Mouse (Mus musculus): ENCODE data around the gene Maml3. TPM values are rescaled to one million over a fixed set of nuclear protein-coding genes. Genes with fewer than 3 reads are reported as not detected.

Maml3 gene
- polyA plus RNA-seq, 1 experiment from 2014 or later = 3.6 TPM

- peak; percentile 85 for DNase-seq (ENCODE audit: low spot score)
- Histone ChIP-seq H3K27me3 (ENCODE audit: insufficient read depth, poor library complexity, severe bottlenecking) (no peaks in the 10 kb centered on the region), H3K27ac (0 out of 2 replicates have a peak overlapping the region, but pooled peaks have one; percentile 52), H3K36me3 (no peaks in the 10 kb centered on the region), H3K4me1 (peaks cover 23% of the 10 kb centered on the region), H3K4me3 (no peak overlapping the region), H3K9me3 (no peaks in the 10 kb centered on the region)
- 35% methylated on average over 10 of the region's 10 CpGs for WGBS
Observed at GRCm38 (mm10) chr3:51821551-51821950, 283.3 kb downstream of the Maml3 start.

- Histone ChIP-seq H3K4me3 (no peak overlapping the region), H3K27ac (no peak overlapping the region), H3K4me1 (peaks cover 18% of the 10 kb centered on the region), H3K27me3 (ENCODE audit: insufficient read depth, poor library complexity, severe bottlenecking) (no peaks in the 10 kb centered on the region), H3K9me3 (no peaks in the 10 kb centered on the region), H3K36me3 (no peaks in the 10 kb centered on the region)
- WGBS = 84% methylated on average over 7 of the region's 7 CpGs
- no peak for DNase-seq (ENCODE audit: low spot score)
Observed at GRCm38 (mm10) chr3:51819109-51819508, 285.8 kb downstream of the Maml3 start.

- Histone ChIP-seq H3K4me1 (peaks cover 18% of the 10 kb centered on the region), H3K36me3 (no peaks in the 10 kb centered on the region), H3K9me3 (no peaks in the 10 kb centered on the region), H3K27me3 (ENCODE audit: insufficient read depth, poor library complexity, severe bottlenecking) (no peaks in the 10 kb centered on the region), H3K27ac (no peak overlapping the region), H3K4me3 (no peak overlapping the region)
- DNase-seq (ENCODE audit: low spot score) = no peak
- WGBS = 94% methylated on average over 15 of the region's 15 CpGs
Observed at GRCm38 (mm10) chr3:51817919-51818318, 287.0 kb downstream of the Maml3 start.

DNA sequence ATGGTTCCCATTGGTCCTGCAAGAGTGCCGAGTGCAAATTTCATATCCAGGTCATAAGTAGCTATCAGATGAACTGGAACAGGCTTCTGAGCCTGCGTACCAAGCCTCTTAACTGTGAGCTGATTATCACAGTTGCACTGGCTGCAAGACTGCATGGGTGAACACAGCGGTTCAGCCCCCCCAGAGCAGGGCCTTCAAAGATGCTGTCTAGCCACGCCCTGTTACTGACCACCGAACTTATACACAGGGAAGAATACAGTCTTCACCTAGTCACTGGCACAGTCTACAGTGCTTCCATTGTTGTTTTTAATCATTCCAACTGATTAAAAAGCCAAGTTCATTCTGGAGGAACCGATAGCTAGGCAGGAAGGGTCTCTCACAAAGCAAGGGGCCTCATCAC, 287.5 kb downstream of the Maml3 start:
- no peak overlapping the region for H3K4me3 ChIP-seq
- DNase-seq (ENCODE audit: low spot score) = no peak
- 77% methylated on average over 6 of the region's 6 CpGs for WGBS
- no peaks in the 10 kb centered on the region for H3K27me3 ChIP-seq (ENCODE audit: insufficient read depth, poor library complexity, severe bottlenecking)
- no peaks in the 10 kb centered on the region for H3K9me3 ChIP-seq
- no peak overlapping the region for H3K27ac ChIP-seq
- peaks cover 17% of the 10 kb centered on the region for H3K4me1 ChIP-seq
- no peaks in the 10 kb centered on the region for H3K36me3 ChIP-seq

GRCm38 (mm10) chr3:51816517-51817285, 288.2 kb downstream of the Maml3 start:
- WGBS = 82% methylated on average over 7 of the region's 7 CpGs
- no peaks in the 10 kb centered on the region for H3K27me3 ChIP-seq (ENCODE audit: insufficient read depth, poor library complexity, severe bottlenecking)
- H3K27ac ChIP-seq = no peak overlapping the region
- no peak for DNase-seq (ENCODE audit: low spot score)
- no peak overlapping the region for H3K4me3 ChIP-seq
- no peaks in the 10 kb centered on the region for H3K9me3 ChIP-seq
- no peaks in the 10 kb centered on the region for H3K36me3 ChIP-seq
- peaks cover 10% of the 10 kb centered on the region for H3K4me1 ChIP-seq

GRCm38 (mm10) chr3:51814073-51814472, 290.8 kb downstream of the Maml3 start:
- no peak overlapping the region for H3K27ac ChIP-seq
- no peak for DNase-seq (ENCODE audit: low spot score)
- H3K27me3 ChIP-seq (ENCODE audit: insufficient read depth, poor library complexity, severe bottlenecking) = no peaks in the 10 kb centered on the region
- WGBS = 75% methylated on average over 4 of the region's 4 CpGs
- no peak overlapping the region for H3K4me3 ChIP-seq
- peaks cover 8% of the 10 kb centered on the region; the same call in 1 of the 2 replicates for H3K4me1 ChIP-seq
- H3K36me3 ChIP-seq = no peaks in the 10 kb centered on the region
- no peaks in the 10 kb centered on the region for H3K9me3 ChIP-seq

DNA sequence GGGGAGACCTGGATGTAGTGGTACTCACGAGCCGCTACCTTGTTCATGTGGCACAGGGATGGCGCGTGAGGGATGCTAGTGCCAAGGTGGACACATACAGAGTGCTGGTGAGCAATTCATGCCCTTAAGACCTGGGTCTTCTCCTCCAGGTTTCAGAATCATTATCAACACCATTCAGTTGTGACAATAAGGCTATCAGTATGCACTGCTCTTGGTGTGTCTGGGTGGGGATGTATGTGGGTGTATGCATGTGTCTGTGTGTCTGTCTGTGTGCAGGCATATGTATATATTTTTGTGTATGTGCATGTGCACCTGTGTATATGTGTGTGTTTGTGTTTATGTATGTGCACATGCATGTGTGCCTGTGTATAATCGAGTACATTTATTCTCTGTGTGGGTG, 291.7 kb downstream of the Maml3 start:
- Histone ChIP-seq H3K4me1 (peaks cover 8% of the 10 kb centered on the region; the same call in 1 of the 2 replicates), H3K9me3 (no peaks in the 10 kb centered on the region), H3K27ac (no peak overlapping the region; the same call in 1 of the 2 replicates), H3K4me3 (no peak overlapping the region), H3K27me3 (ENCODE audit: insufficient read depth, poor library complexity, severe bottlenecking) (no peaks in the 10 kb centered on the region), H3K36me3 (no peaks in the 10 kb centered on the region)
- no peak for DNase-seq (ENCODE audit: low spot score)
- WGBS = 94% methylated on average over 5 of the region's 5 CpGs

DNA sequence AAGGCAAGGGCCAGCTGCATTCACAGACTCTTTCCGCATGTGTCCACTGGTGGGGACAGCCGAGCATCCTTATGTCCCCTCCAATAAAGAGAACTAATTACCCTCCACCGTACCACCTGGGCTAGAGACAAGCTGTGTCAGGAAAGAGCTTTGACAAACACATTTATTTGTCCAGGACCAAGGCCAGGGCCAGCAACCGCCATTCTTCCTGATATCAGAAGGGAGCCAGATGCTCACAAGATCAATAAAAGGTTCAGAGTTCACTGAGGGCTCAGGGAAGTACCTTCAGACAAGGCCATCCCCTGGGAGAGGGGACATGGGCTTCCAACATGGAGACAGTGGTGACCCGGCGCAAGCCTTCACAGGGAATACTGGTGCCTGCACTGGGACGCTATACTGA, 294.1 kb downstream of the Maml3 start:
- no peaks in the 10 kb centered on the region for H3K27me3 ChIP-seq (ENCODE audit: insufficient read depth, poor library complexity, severe bottlenecking)
- no peaks in the 10 kb centered on the region for H3K9me3 ChIP-seq
- DNase-seq (ENCODE audit: low spot score) = no peak
- no peak overlapping the region for H3K27ac ChIP-seq
- no peak overlapping the region for H3K4me3 ChIP-seq
- WGBS = 79% methylated on average over 7 of the region's 7 CpGs
- H3K36me3 ChIP-seq = no peaks in the 10 kb centered on the region
- peaks cover 10% of the 10 kb centered on the region; the same call in 1 of the 2 replicates for H3K4me1 ChIP-seq

DNA sequence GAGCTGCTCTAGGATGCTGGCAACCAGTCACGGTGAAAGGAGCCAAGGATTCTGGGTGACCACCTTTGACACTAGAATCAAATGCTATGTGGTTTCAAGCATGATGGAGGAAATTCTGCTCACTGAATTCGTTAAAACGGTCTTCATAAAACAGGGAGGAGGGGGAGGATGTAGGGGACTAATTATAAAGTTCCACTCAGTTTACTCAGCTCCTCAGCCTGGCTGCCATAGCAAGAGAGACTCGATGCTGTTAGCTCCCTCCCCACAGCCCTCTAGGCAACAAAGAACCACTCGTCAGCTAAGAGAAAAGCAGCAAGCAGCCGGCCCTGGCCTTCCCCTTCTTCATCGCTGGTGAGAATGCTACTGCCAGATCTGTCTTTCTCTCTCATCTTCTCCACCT, 295.1 kb downstream of the Maml3 start:
- H3K4me1 ChIP-seq = peaks cover 13% of the 10 kb centered on the region; the same call in 1 of the 2 replicates
- no peaks in the 10 kb centered on the region for H3K36me3 ChIP-seq
- H3K9me3 ChIP-seq = no peaks in the 10 kb centered on the region
- no peak for DNase-seq (ENCODE audit: low spot score)
- no peak overlapping the region for H3K27ac ChIP-seq
- WGBS = 63% methylated on average over 7 of the region's 7 CpGs
- H3K27me3 ChIP-seq (ENCODE audit: insufficient read depth, poor library complexity, severe bottlenecking) = no peaks in the 10 kb centered on the region
- no peak overlapping the region for H3K4me3 ChIP-seq

GRCm38 (mm10) chr3:51807981-51808870, 296.6 kb downstream of the Maml3 start:
- H3K4me1 ChIP-seq = peaks cover 16% of the 10 kb centered on the region; the same call in 1 of the 2 replicates
- no peaks in the 10 kb centered on the region for H3K27me3 ChIP-seq (ENCODE audit: insufficient read depth, poor library complexity, severe bottlenecking)
- H3K4me3 ChIP-seq = no peak overlapping the region
- no peaks in the 10 kb centered on the region for H3K36me3 ChIP-seq
- H3K9me3 ChIP-seq = no peaks in the 10 kb centered on the region
- no peak overlapping the region for H3K27ac ChIP-seq
- no peak for DNase-seq (ENCODE audit: low spot score)
- 87% methylated on average over 16 of the region's 16 CpGs for WGBS

GRCm38 (mm10) chr3:51805488-51806318, 299.2 kb downstream of the Maml3 start:
- H3K4me3 ChIP-seq = no peak overlapping the region
- no peak for DNase-seq (ENCODE audit: low spot score)
- H3K27me3 ChIP-seq (ENCODE audit: insufficient read depth, poor library complexity, severe bottlenecking) = no peaks in the 10 kb centered on the region
- WGBS = 59% methylated on average over 13 of the region's 13 CpGs
- no peaks in the 10 kb centered on the region for H3K9me3 ChIP-seq
- no peaks in the 10 kb centered on the region for H3K36me3 ChIP-seq
- peaks cover 23% of the 10 kb centered on the region; the same call in 1 of the 2 replicates for H3K4me1 ChIP-seq
- H3K27ac ChIP-seq = no peak overlapping the region

DNA sequence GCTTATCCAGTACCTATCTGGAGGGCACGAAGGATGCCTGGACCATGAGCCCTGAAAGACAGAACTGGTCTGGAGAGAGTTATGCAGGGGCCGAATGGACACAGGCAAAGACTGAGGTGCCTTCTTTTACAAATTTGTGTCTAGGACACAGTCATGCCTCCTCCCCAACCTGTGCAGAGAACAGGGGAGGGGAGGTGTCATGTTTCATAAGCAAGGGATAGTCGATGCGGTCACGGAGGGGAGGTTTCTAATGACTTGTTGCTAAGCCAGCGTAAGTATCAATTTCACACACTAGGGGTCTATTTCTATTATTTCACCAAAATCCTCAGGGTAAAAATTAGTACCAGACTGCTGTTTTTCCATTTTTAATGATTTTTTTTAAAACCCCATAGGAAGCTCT, 301.0 kb downstream of the Maml3 start:
- Histone ChIP-seq H3K36me3 (no peaks in the 10 kb centered on the region), H3K4me3 (no peak overlapping the region), H3K4me1 (peaks cover 25% of the 10 kb centered on the region), H3K9me3 (no peaks in the 10 kb centered on the region), H3K27me3 (ENCODE audit: insufficient read depth, poor library complexity, severe bottlenecking) (no peaks in the 10 kb centered on the region), H3K27ac (no peak overlapping the region)
- DNase-seq (ENCODE audit: low spot score) = no peak
- 72% methylated on average over 6 of the region's 6 CpGs for WGBS
